Mouse (Mus musculus): ENCODE measurements around the gene Klk1b8. TPM values are rescaled to one million over a fixed set of nuclear protein-coding genes. Genes with fewer than 3 reads are reported as not detected.
A peak's percentile ranks its signal among the peaks of the same experiment; 100 is the strongest.
"Not testable (repeated sequence)": the region's sequence is repeated elsewhere in the genome, so short reads cannot be mapped to it uniquely, and the experiment has no call there.

The Klk1b8 gene
- not detected for total RNA-seq (2022)

DNA sequence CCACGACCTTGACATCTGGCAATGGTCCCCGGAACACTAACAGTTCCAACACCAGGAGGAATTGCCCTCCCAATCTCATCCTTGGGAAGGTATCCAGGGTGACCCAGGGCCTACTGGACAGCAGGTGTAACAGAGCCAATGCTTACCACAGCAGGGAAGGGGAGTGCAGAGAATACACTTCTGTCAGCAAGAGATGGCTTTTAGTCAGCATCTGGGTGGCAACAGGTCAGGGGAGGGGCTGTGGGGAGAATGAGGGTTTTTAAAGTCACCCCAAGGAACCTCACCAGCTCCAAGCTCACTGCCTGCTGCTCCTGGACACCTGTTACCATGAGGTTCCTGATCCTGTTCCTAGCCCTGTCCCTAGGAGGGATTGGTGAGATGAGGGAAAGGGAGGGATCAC is at the start of gene Klk1b8:
Gene Klk1b8, plus strand, starts transcription at position 301 of the 400 bp plus-strand sequence.
- DNase-seq = no peak

DNA sequence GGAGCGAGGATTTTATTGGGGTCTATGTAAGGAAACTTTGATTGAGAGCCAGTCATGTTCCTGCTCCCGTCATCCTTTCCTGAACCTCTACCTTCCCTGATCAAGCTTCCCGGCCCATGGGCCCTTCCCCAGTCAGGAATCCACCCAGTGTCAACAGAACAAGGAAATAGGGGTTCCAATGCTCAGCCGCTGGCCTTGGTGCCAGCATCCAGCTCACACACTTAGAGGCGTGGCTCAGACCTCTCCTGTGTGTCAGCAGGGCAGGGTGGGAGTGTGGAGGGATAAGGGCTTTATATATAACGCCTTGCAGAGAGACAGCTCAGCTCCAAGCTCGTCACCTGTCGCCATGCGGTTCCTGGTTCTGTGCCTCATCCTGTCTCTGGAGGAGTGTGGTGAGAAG is 35.6 kb upstream of the Klk1b8 start:
- no peak for DNase-seq

DNA sequence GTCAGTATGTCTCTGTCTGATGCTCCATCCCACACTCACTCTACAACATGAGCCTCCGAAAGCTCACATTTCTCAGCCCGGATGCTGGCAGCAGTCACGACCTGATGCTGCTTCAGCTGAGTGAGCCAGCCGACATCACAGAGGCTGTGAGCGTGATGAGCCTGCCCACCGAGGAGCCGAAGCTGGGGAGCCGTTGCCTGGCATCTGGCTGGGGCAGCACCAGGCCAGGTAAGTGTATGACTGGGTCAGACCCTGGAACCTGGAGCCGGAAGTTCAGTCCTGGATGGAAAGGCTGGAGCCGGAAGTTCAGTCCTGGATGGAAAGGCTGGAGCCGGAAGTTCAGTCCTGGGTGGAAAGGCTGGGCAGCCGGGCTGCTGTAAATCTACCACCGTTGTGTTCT is 32.0 kb upstream of the Klk1b8 start:
- no peak for DNase-seq

DNA sequence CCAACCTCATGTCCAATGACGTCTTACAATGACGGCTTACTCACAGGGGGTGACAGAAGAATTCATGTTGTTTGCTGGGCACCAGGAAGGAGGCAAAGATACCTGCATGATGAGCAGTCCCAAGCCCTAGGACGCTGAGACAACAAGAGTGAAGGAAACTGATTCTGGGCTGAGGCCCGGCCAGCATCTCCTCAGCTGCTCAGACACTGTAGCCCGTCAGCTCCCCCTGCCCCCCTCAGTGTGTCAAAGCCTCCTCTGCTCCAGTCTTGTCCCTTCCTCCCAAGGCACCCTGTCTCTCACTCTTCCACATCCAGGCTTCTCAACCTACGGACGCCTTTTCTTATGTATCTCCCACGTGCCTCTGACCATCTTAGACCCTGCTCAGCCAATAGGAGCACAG is 31.6 kb upstream of the Klk1b8 start:
- no peak for DNase-seq

DNA sequence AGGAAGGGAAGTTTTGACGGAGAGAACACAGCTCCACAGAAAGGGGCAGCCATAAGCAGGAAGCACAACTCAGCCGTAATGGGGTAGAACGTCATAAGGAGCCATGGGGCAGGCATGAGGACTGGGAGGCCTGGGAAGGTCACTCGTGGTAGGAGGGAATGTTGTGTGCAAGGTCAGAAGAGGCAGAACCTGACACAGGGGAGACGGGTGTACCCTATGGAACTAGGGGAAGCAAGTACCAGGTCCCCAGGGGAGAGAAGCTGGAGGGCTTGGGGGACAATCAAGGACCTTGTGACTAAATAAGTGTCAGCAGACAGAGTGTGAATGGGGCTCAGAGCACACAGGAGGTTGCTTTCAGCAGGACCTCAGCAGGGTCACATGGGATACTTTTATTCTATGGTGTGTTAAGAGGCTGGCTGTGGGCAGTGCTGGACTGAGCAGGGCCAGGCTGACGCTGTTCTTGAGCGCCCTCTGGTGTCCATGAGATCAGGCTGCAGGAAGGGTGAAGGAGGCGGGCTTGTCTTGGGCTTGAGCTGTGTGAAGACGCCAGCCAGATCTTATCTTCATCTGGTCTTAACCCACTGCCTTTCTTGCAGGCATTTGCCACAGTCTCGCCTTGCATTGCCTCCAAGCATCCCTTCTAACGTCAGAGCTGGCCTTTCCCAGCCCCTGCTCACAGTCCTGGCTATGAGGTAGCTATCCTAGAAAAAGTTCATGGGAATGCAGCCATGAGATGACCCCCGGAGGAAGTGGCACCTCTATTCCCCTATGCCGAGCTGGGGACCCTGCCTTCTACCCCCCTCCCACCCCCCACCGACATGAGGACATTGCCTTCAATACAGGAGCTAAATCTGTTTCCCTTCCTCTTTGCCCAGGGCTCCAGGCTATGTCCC is 30.7 kb upstream of the Klk1b8 start:
- DNase-seq = peak; percentile 26

DNA sequence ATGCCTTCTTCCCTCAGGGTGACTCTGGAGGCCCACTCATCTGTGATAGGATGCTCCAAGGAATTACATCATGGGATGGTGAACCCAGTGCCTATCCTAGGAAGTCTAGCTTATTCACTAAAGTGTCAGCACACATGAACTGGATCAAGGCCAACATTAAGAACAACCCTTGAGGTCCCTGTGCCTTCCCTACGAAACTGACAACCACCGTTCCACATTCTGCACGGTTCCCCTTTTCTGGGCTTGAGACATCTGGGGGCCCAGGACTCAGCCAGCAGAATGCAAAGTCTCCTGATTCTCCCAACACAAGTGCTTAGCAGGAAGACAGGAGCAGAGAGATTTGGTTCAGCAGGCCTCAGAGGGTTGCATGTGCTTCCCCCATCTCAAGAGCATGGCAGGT is 29.9 kb upstream of the Klk1b8 start:
- DNase-seq = no peak

DNA sequence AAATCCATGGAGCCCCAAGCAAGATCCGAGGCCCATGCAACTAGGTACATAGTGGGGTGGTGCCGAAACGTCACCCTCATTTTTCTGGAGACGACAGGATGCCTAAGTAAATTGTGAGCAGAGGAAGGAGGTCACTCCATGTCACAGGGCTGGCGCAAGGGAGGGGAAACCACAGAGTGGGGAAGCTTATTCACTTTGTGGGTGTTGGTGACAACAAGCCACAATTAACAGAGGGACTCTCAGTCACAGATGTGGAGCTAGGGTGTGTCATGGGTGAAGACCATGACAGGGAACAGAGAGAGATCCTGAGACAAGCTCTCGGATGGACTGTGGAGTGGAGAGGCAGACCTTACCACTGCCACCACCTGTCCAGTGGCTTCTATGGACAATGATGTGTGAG is 29.4 kb upstream of the Klk1b8 start:
- DNase-seq = no peak

DNA sequence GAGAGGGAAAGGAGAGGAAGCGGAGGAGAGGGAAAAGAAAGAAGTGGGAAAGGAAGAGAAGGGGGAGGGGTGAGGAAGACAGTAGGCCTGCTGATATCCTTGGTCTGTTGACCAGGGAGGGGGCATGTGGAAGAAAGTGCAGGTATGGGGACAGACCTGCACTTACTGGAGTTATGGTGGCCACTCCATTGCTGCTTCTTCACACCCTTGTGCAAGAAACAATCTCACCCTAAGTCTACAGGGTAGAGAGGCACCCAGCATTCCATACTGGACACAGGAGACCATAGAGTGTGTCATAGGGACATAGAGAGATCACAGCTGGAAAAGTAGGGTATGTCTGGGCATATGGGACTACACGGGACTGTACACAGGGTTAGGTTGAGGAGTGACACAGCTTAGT is 28.5 kb upstream of the Klk1b8 start:
- no peak for DNase-seq

DNA sequence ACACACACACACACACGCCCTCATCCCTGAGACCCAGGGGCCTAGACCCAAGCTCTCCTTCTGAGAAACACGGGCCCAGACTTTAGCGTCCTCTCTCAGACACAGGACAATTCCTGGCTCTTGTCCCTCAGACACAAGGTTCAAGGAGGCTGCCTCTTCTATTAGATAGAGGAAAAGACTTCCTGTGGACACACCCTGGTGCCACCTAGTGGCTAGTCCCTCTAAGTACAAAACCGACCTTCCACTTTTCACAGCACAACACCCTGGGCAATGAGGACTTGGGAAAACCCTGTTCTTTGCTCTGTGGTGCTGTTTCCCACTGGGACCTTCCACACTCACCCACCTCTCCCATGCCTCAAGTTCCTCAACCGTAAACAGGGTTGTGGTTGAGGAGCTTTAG is 24.5 kb upstream of the Klk1b8 start:
- DNase-seq = no peak

DNA sequence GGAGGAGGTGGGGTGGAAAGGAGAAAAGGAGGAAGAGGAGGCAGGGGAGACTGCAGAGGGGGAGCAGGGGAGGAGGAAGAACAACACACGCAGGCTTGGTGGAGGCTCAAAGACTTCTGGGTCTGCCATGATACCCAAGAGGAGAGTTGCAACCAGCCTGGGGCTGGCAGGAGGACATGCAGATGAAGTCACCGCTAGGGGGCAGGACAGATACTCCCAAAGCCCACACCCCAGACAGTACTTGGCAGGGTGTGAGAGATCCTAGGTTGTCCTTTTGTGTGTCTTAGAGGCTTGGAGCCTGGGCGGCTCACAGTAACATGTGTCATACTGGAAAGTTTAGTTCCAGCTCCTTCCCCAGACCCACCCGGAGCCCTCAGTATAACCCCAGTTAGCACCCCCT is 21.9 kb upstream of the Klk1b8 start:
- DNase-seq = no peak

DNA sequence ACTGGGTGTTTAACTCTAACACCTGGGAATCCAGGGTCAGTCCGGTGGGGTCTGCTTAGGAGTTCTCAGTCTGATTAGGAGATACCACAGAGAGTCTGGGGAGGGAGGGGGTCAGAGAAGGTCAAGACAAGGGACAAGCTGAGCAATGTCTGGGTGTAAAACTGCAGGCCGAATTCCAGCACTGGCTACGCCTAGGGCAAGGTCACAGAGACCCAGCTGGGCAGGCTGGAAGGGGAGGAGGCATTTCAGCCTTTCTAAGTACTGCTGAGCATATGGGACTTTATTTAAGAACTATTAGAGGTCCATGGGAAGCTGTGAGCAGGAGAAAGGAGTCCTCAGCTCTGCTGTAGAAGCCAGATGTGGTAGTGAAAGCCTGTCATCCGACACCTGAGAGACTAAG is 18.1 kb upstream of the Klk1b8 start:
- no peak for DNase-seq

DNA sequence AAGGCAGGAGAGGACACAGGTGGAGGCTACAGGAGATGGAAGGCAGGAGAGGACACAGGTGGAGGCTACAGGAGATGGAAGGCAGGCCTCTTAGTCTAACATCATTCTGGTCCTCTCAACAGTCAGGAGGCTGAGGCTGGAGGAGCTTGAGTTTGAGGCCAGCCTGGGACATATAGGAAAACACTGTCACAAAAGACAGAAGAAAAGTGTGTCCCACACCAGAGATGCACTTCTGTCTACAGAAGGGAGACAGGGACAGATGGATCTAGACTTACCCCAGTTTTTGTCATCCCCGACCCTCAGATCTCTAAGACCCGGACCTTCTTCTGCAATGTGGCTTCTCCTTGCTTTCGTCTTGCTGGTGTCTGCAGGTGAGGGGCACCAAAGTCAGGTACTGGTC is 17.0 kb upstream of the Klk1b8 start, which contains the start of gene Klk15:
Gene Klk15, plus strand, starts transcription at position 301 of the 400 bp plus-strand sequence.
- no peak for DNase-seq

DNA sequence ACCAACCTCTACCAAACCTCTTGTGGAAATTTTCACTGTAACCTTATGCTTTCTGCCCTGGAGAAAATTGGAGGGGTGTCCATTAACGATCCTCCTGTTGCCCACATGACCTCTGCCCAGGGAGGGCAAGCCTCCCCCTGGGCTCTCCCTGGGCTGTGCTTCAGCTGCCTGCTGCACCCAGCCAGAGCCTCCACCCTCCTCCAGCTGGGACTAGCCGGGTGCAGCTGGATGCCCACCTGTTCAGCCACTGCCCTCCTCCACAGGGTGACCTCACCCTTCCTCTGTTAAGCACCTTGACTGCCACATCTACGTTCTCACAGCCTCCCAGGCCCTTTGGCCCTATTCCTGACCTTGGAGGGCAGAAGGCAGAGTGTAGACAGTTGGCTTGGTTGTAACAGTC is 15.7 kb upstream of the Klk1b8 start:
- DNase-seq = no peak

DNA sequence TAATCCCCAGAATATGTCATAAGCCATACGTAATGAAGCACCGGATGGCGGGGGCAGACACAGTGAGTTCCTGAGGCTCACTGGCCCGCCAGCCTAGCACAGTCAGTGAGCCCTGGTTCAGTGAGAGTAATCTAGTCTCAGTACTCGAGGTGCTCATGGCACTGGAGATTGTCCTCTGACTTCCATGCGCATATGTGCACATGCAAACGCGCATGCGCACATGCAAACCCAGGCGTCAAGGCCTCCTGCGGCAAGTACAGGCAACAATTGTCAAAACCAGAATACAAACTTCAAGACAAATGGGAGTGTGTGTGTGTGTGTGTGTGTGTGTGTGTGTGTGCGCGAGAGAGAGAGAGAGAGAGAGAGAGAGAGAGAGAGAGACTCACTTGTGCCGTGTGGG is 13.9 kb upstream of the Klk1b8 start:
- no peak for DNase-seq

DNA sequence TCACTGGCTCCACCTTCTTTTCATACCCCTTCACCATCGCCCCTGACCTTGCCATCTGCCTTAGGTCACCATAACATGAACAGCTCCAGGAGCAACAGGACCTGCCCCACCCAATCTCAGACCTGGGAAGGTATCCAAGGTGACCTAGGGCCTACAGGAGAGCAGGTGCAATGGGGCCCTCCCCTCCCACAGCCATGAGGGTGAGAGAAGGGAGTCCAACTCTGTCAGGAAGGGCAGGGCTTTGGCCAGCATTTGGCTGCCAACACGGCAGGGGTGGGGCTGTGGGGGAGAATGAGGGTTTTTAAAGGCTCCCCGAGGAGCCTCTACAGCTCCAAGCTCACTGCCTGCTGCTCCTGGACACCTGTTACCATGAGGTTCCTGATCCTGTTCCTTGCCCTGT is 8.2 kb upstream of the Klk1b8 start:
- DNase-seq = not testable (repeated sequence)

DNA sequence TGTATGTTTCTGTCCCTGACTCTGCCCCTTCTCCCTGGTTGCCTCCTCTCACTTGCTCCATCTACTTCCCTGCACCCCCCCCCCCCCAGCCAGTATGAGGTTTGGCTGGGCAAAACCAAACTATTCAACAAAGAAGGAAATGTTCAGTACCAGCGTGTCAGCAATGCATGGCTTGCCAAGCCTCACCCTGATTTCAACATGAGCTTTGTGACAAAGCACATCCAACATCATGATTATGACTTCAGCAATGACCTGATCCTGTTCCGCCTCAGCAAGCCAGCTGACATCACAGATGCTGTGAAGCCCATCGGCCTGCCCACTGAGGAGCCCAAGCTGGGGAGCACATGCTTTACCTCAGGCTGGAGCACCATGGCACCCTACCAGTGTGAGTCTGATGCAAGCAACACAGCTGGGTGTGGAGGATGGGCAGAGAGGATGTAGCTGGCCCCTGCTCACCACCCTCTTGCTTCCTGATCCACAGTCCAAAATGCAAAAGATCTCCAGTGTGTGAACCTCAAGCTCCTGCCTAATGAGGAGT is 5.7 kb upstream of the Klk1b8 start:
- DNase-seq = no peak

DNA sequence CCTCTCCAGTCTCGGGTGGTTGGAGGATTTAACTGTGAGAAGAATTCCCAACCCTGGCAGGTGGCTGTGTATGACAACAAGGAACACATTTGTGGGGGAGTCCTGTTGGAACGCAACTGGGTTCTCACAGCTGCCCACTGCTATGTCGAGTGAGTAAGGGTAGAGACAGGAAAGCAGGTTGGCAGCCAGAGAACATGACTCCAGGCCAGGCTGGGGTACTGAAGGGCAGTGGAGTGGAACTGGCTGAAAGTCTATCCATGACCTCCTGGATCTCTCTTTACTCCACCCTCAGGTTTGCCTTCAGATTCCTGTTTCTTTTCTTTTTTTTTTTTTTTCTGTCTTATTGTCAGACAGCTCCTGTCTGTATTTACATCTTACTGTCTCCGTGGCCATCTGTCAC is 2.2 kb downstream of the Klk1b8 start:
- no peak for DNase-seq

DNA sequence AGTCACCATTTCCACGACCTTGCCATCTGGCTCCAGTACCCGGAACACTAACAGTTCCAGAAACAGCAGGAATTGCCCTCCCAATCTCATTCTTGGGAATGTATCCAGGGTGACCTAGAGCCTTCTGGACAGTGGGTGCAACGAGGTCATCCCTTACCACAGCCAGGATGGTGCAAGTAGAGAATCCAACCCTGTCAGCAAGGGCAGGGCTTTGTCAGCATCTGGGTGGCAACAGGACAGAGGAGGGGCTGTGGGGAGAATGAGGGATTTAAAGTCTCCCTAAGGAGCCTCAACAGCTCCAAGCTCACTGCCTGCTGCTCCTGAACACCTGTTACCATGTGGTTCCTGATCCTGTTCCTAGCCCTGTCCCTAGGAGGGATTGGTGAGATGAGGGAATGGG is 16.0 kb downstream of the Klk1b8 start, which contains the start of gene Klk1b1:
Gene Klk1b1, plus strand, starts transcription at position 301 of the 400 bp plus-strand sequence.
- DNase-seq = no peak

DNA sequence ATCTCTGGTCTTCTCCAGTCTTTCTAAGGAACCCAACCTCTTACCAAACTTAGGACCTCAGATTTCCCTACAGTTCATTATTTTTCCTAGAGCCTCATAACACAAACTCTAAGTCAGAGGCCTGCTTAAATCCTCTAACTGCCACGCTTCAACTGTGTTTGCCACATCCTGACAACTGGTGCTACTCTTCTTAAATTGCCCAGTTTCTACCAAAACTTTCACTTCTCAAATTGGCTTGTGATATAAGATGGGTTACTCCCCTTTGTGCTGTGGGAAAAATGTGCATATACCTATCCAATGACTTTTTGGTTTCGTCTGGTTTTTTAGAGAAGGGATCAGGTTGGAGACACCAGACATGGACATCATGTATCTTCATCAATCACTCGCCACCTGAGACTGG is 16.6 kb downstream of the Klk1b8 start:
- no peak for DNase-seq

DNA sequence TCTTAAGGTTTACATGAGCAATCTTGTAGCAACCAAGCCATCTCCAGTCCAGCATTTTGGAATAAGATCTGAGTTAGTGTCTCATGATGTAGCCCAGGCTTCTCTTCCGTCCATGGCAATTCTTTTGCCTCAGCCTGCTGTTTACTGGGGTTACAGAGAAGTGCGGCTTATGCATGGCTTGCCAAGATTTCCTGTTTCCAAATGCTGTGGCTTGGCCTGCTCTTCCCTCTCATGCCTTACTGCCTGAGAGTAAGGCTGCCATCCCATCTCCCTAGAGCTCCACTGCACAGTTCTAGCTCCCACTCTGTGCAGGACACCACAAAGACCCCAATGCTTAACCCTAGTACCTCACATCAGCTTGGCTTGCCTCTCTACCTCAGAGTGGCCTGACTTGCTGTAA is 17.1 kb downstream of the Klk1b8 start:
- DNase-seq = no peak

DNA sequence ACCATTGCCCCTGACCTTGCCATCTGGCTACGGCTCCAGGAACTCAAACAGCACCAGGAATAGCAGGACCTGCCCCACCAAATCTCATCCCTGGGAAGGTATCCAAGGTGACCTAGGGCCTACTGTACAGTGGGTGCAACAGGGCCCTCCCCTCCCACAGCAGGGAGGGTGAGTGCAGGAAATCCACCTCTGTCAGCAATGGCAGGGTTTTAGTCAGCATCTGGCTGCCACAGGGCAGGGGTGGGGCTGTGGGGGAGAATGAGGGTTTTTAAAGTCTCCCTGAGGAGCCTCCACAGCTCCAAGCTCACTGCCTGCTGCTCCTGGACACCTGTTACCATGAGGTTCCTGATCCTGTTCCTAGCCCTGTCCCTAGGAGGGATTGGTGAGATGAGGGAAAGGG is 25.3 kb downstream of the Klk1b8 start, which contains the start of gene Klk1b9:
Gene Klk1b9, plus strand, starts transcription at position 301 of the 400 bp plus-strand sequence.
- DNase-seq = not testable (repeated sequence)

DNA sequence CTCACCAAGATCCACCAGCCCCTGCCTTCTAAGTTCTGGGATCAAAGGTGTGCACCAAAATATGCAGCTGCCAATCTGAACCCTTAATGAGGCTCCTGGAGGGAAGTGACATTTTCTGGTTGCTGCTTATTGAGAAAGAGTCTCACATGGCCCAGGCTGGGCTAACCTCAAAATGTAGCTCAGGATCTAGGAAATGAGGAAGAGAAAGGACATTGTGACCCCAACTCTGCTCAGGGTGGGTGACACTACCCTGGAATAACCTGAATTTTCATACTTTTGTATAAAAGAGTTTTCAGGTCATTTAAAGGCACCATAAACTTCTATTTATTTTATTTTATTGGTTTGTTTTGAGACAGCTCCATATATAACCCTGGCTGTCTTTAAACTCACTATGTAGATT is 35.2 kb downstream of the Klk1b8 start:
- no peak for DNase-seq

DNA sequence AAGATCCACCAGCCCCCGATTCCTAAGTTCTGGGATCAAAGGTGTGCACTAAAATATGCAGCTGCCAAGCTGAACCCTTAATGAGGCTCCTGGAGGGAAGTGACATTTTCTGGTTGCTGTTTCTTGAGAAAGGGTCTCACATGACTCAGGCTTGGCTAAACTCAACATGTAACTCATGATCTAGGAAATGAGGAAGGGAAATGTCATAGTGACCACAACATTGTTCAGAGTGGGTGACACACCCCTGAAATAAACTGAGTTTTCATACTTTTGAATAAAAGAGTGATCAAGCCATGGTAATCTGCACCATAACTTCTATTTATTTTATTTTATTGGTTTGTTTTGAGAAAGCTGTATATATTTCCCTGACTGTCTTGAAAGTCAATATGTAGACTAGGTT is 44.4 kb downstream of the Klk1b8 start:
- DNase-seq = not testable (repeated sequence)

DNA sequence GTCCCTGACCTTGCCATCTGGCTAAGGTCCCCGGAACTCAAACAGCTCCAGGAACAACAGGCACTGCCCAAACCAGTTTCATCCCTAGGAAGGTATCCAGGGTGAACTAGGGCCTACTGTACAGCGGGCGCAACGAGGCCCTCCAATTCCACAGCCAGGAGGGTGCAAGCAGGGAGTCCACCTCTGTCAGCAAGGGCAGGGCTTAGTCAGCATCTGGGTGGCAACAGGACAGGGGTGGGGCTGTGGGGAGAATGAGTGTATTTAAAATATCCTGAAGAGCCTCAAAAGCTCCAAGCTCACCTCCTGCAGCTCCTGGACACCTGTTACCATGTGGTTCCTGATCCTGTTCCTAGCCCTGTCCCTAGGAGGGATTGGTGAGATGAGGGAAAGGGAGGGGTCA is 45.1 kb downstream of the Klk1b8 start, which contains the start of gene Klk1b11:
Gene Klk1b11, plus strand, starts transcription at position 301 of the 400 bp plus-strand sequence.
- DNase-seq = not testable (repeated sequence)

All from adrenal gland, adult 8-10 months (tissue).